Mouse (Mus musculus) heart, embryonic 11.5 days (tissue): ENCODE results near the gene Nxph1. TPM values are rescaled to one million over a fixed set of nuclear protein-coding genes. Genes with fewer than 3 reads are reported as not detected.

Experiments used
- ATAC-seq: fragments of 200-750 bp; cut with Nextera tagmentation; replicated peaks from 2 replicates; pipeline ENCODE4 v1.8.0; 2017; ENCODE audit warnings: moderate library complexity; ENCODE audit not compliant: insufficient number of reproducible peaks, low FRiP score, low TSS enrichment
- H3K27ac ChIP-seq: fragments of 300-500 bp; sonication (generic); 2 replicates; pipeline ENCODE4 v1.5.1; 2014; ENCODE audit warnings: mild to moderate bottlenecking, low read depth, low read length
- H3K27me3 ChIP-seq: fragments of 300-500 bp; sonication (generic); 2 replicates; pipeline ENCODE4 v1.6.1; 2014; ENCODE audit warnings: mild to moderate bottlenecking, low read length, mixed read lengths; ENCODE audit not compliant: control insufficient read depth, insufficient read depth
- H3K36me3 ChIP-seq: fragments of 300-500 bp; sonication (generic); 2 replicates; pipeline ENCODE4 v1.6.1; 2014; ENCODE audit warnings: mild to moderate bottlenecking, low read length, moderate library complexity, mixed read lengths; ENCODE audit not compliant: control insufficient read depth, insufficient read depth
- H3K4me1 ChIP-seq: fragments of 300-500 bp; sonication (generic); 2 replicates; pipeline ENCODE4 v1.6.1; 2014; ENCODE audit warnings: low read length; ENCODE audit not compliant: control insufficient read depth, insufficient read depth
- H3K4me2 ChIP-seq: fragments of 300-500 bp; sonication (generic); 2 replicates; pipeline ENCODE4 v1.6.1; 2014; ENCODE audit warnings: mild to moderate bottlenecking, moderate library complexity
- H3K4me3 ChIP-seq: fragments of 300-500 bp; sonication (generic); 2 replicates; pipeline ENCODE4 v1.5.1; 2014; ENCODE audit warnings: low read depth, low read length
- H3K9ac ChIP-seq: fragments of 300-500 bp; sonication (generic); 2 replicates; pipeline ENCODE4 v1.6.1; 2014; ENCODE audit warnings: mild to moderate bottlenecking, low read depth, low read length, moderate library complexity
- H3K9me3 ChIP-seq: fragments of 300-500 bp; sonication (generic); replicated peaks from 2 replicates; pipeline ENCODE4 v1.6.1; 2016; ENCODE audit warnings: low read length; ENCODE audit not compliant: control insufficient read depth
- WGBS: fragments of 180-500 bp; shearing (Covaris S2); extraction: QIAGEN DNeasy Blood & Tissue Kit; methylation state at CpG from one replicate; pipeline ENCODE4 v1.1.7; 2014; ENCODE audit not compliant: insufficient replicate concordance; 5-methylcytosine and 5-hydroxymethylcytosine counted together
- polyA plus RNA-seq: library from polyadenylated mRNA; unstranded; fragments of >200 nt; fragmentation: Nextera tagmentation; extraction: Ambion mirVana; gene quantifications from 2 replicates; pipeline ENCODE4 v1.2.1, GENCODE M21; 2014

Nxph1 gene
- polyA plus RNA-seq, 1 experiment from 2014 or later: not detected

DNA sequence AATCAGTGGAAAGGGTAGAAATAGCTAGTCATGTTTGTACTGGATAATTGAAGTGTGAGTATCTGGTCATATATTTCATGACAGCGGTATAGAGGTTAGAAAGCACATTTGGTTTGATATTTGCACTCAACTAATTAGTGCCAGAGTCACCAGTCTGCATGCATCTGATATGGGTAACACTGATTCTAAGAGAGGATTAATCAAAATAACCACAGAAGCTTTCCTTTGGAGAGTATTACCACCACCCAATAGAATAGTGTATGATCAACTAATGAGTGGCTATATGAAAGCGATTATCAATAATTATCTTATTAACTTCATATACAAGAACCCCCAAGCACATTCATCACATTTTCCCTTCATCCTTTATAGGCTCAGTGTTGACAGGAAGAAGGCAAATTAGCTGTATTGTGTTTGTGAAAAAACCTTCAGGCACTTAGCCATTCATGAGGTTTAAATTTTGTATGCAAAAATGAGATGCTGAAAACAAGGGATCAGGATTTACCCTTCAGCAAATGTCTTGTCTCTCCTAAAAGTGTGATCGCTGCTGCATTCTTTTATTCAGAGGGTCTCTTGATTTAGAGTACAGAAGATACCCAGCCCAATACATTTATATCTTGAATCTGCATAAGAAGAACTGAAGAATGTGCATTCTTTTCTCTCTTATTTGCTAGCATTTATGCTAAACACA is 185.5 kb downstream of the Nxph1 start:
- Histone ChIP-seq H3K27me3 (no peaks in the 10 kb centered on the region), H3K9ac (no peak overlapping the region), H3K9me3 (no peaks in the 10 kb centered on the region), H3K4me1 (no peaks in the 10 kb centered on the region), H3K36me3 (no peaks in the 10 kb centered on the region), H3K4me2 (no peak overlapping the region), H3K4me3 (no peak overlapping the region), H3K27ac (no peak overlapping the region)
- ATAC-seq: no peak
- 70% methylated on average over 3 of the region's 3 CpGs for WGBS

- no peaks in the 10 kb centered on the region for H3K27me3 ChIP-seq
- H3K4me1 ChIP-seq: no peaks in the 10 kb centered on the region
- H3K9me3 ChIP-seq: no peaks in the 10 kb centered on the region
- no peak overlapping the region for H3K9ac ChIP-seq
- H3K4me2 ChIP-seq: no peak overlapping the region
- H3K27ac ChIP-seq: no peak overlapping the region
- no peak for ATAC-seq
- no peak overlapping the region for H3K4me3 ChIP-seq
- no peaks in the 10 kb centered on the region for H3K36me3 ChIP-seq
These were observed 199.7 kb downstream of the Nxph1 start for GRCm38 (mm10) chr6:9147966-9148365.

- no peak overlapping the region for H3K4me2 ChIP-seq
- ATAC-seq: no peak
- no peak overlapping the region for H3K4me3 ChIP-seq
- H3K27me3 ChIP-seq: no peaks in the 10 kb centered on the region
- no peaks in the 10 kb centered on the region for H3K9me3 ChIP-seq
- WGBS: 46% methylated on average over 1 of the region's 1 CpGs
- no peak overlapping the region for H3K9ac ChIP-seq
- no peak overlapping the region for H3K27ac ChIP-seq
- no peaks in the 10 kb centered on the region for H3K4me1 ChIP-seq
- no peaks in the 10 kb centered on the region for H3K36me3 ChIP-seq
These were observed 201.6 kb downstream of the Nxph1 start for GRCm38 (mm10) chr6:9149791-9150190.

DNA sequence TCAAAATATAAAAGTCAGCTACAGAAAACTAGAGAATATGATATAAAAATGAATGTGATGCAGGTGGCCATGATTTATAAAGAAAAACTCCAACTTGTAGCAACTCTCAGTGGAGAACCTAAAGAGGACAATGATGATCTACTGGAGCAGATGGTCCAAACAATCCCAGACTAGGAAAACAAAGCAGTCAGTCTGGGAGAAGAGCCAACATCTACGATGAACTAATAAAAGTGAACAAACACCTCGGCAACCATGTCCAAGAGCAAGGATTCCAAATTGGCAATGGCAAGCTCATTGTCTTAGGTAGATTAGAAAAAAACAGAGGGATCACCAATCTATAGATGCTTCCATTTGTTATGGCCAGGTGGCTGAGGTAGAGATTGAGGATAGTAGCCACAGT is 211.0 kb downstream of the Nxph1 start:
- Histone ChIP-seq H3K9me3 (no peaks in the 10 kb centered on the region), H3K36me3 (no peaks in the 10 kb centered on the region), H3K27me3 (no peaks in the 10 kb centered on the region), H3K4me1 (no peaks in the 10 kb centered on the region), H3K9ac (no peak overlapping the region), H3K4me2 (no peak overlapping the region), H3K4me3 (no peak overlapping the region), H3K27ac (no peak overlapping the region)
- ATAC-seq: no peak
- 67% methylated on average over 2 of the region's 2 CpGs for WGBS

- Histone ChIP-seq H3K27me3 (no peaks in the 10 kb centered on the region), H3K4me2 (no peak overlapping the region), H3K36me3 (no peaks in the 10 kb centered on the region), H3K4me3 (no peak overlapping the region), H3K27ac (no peak overlapping the region), H3K4me1 (no peaks in the 10 kb centered on the region), H3K9ac (no peak overlapping the region), H3K9me3 (no peaks in the 10 kb centered on the region)
- WGBS: 47% methylated on average over 3 of the region's 3 CpGs
- no peak for ATAC-seq
These were observed 234.2 kb downstream of the Nxph1 start for GRCm38 (mm10) chr6:9182477-9182876.

GRCm38 (mm10) chr6:9210730-9211129 is 262.5 kb downstream of the Nxph1 start:
- Histone ChIP-seq H3K27ac (no peak overlapping the region), H3K4me2 (no peak overlapping the region), H3K9ac (no peak overlapping the region), H3K27me3 (no peaks in the 10 kb centered on the region), H3K4me3 (no peak overlapping the region), H3K9me3 (no peaks in the 10 kb centered on the region), H3K36me3 (no peaks in the 10 kb centered on the region), H3K4me1 (no peaks in the 10 kb centered on the region)
- 72% methylated on average over 4 of the region's 4 CpGs for WGBS
- no peak for ATAC-seq

DNA sequence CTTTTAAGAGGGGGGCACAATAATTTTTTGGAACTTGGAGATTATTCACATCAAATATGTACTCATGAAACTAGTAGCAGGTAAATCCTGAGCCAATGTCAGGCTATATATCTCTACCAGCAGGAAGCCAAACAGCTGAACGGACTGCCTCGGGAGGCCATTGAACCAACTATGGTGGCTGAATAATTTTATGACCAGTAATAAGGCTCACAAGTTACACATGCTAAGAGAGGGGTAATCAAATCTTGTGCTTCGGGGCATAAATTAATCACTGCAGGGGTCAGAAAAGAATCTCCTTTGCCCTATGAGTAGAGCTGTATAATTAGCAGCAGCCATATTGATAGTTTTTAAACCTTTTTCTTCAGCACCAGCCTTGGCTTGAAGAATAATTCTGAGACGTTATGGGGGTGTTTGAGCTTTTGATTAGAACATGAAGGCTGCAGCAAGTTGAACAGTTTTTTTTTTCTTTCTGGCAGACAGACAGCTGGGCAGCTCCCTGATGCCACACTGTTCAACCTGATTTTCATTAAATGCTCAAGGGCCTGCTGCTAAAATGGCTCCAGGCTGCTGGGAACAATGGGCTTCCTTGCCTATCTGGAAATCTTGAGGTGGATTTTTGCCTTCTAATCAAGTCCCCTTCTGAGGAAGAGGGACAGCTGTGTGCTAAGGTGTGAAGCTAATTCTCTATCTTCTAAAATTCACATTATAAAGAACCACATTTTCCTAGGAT is 272.7 kb downstream of the Nxph1 start:
- WGBS: 71% methylated on average over 4 of the region's 4 CpGs
- Histone ChIP-seq H3K4me2 (no peak overlapping the region), H3K9me3 (no peaks in the 10 kb centered on the region), H3K27ac (no peak overlapping the region), H3K4me1 (no peaks in the 10 kb centered on the region), H3K4me3 (no peak overlapping the region), H3K27me3 (no peaks in the 10 kb centered on the region), H3K36me3 (no peaks in the 10 kb centered on the region), H3K9ac (no peak overlapping the region)
- ATAC-seq: no peak

DNA sequence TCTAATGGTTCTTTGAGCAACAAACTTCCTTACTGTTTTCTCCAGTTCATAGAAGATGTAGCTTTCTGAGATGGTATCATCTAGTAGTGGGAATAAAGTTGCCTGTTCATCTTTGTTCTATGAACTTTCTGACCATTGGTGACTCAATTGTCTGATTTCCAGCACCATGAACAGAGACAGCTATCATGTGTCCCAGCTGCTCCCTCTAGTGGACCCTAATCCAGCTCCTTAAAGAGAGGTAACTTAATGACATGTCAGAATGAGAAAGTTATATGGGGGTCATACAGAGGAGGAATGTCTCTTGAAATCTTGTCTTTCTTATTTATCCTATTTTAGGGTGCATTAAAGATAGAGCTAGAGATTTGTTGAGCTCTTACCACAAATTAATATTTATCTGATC is 286.6 kb downstream of the Nxph1 start:
- ATAC-seq: no peak
- Histone ChIP-seq H3K4me3 (no peak overlapping the region), H3K9ac (no peak overlapping the region), H3K4me1 (no peaks in the 10 kb centered on the region), H3K27ac (no peak overlapping the region), H3K36me3 (no peaks in the 10 kb centered on the region), H3K27me3 (no peaks in the 10 kb centered on the region), H3K4me2 (no peak overlapping the region), H3K9me3 (no peaks in the 10 kb centered on the region)

GRCm38 (mm10) chr6:9267998-9268397 is 319.8 kb downstream of the Nxph1 start:
- H3K27me3 ChIP-seq: no peaks in the 10 kb centered on the region
- no peak overlapping the region for H3K4me3 ChIP-seq
- WGBS: 59% methylated on average over 1 of the region's 1 CpGs
- H3K9me3 ChIP-seq: no peaks in the 10 kb centered on the region
- no peaks in the 10 kb centered on the region for H3K36me3 ChIP-seq
- H3K27ac ChIP-seq: no peak overlapping the region
- no peak for ATAC-seq
- no peaks in the 10 kb centered on the region for H3K4me1 ChIP-seq
- no peak overlapping the region for H3K9ac ChIP-seq
- no peak overlapping the region for H3K4me2 ChIP-seq
